Mouse (Mus musculus): ENCODE measurements around the gene Rad51d. TPM values are rescaled to one million over a fixed set of nuclear protein-coding genes. Genes with fewer than 3 reads are reported as not detected.
"Not testable (repeated sequence)": the region's sequence is repeated elsewhere in the genome, so short reads cannot be mapped to it uniquely, and the experiment has no call there.

Rad51d gene
- total RNA-seq (2014; fragmentation: Nextera tagmentation) (11.5 and 24.9 TPM in 2 replicates), total RNA-seq (2017) (15.3 and 18.2 TPM in 2 replicates)

DNA sequence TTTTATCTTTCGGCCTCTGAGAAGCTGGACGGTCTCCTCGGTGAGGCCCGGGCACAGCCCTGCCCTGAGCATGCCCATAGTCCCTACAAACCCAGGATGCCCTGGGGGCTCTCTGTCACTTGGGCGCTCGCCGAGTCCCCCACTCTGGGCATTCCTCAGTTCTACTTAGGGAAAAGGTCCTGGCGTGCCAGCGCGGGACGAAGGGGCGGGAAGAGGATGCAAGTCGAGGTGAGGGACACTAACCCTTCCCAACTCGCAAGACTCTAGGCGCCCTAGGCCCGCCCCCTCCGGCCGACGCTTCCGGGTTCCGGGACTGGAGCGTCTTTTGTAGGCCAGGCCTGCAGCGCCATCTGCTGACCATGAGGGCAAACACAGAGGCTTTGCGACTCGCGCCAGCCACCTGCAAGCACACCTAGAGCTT, at the start of gene Rad51d:
Gene Rad51d, minus strand, starts transcription at position 273 of the 421 bp plus-strand sequence.
- peak; percentile 96 for ATAC-seq (replicated peaks; ENCODE audit: poor library complexity, severe bottlenecking)

GRCm38 (mm10) chr11:82933186-82933585, 42.8 kb upstream of the Rad51d start:
- ATAC-seq (replicated peaks; ENCODE audit: poor library complexity, severe bottlenecking): no peak

DNA sequence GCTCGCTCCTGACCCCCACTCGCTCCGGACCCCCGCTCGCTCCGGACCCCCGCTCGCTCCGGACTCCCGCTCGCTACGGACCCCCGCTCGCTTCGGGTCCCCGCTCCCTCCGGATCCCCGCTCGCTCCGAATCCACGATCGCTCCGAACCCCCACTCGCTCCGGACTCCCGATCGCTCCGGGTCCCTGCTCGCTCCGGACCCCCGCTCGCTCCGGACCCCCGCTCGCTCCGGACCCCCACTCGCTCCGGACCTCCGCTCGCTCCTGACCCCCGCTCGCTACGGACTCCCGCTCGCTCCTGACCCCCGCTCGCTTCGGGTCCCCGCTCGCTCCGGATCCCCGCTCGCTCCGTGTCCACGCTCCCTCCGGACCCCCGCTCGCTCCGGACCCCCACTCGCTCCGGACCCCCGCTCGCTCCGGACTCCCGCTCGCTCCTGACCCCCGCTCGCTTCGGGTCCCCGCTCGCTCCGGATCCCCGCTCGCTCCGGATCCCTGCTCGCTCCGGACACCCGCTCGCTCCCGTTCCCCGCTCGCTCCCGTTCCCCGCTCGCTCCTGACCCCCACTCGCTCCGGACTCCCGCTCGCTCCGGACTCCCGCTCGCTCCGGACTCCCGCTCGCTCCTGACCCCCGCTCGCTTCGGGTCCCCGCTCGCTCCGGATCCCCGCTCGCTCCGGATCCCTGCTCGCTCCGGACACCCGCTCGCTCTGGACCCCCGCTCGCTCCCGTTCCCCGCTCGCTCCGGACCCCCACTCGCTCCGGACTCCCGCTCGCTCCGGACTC, 41.4 kb upstream of the Rad51d start:
- not testable (repeated sequence) for ATAC-seq (replicated peaks; ENCODE audit: poor library complexity, severe bottlenecking)

DNA sequence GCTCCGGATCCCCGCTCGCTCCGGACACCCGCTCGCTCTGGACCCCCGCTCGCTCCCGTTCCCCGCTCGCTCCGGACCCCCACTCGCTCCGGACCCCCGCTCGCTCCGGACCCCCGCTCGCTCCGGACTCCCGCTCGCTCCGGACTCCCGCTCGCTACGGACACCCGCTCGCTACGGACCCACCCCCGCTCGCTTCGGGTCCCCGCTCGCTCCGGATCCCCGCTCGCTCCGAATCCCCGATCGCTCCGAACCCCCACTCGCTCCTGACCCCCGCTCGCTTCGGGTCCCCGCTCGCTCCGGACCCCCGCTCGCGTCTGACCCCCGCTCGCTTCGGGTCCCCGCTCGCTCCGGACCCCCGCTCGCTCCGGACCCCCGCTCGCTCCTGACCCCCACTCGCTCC, 40.7 kb upstream of the Rad51d start:
- ATAC-seq (replicated peaks; ENCODE audit: poor library complexity, severe bottlenecking): not testable (repeated sequence)

DNA sequence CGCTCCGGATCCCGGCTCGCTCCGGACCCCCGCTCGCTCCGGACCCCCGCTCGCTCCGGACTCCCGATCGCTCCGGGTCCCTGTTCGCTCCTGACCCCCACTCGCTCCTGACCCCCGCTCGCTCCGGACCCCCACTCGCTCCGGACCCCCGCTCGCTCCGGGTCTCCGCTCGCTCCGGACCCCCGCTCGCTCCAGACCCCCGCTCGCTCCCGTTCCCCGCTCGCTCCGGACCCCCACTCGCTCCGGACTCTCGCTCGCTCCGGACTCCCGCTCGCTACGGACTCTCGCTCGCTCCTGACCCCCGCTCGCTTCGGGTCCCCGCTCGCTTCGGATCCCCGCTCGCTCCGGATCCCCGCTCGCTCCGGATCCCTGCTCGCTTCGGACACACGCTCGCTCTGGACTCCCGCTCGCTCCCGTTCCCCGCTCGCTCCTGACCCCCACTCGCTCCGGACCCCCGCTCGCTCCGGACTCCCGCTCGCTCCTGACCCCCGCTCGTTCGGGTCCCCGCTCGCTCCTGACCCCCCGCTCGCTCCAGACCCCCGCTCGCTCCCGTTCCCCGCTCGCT, 40.1 kb upstream of the Rad51d start:
- ATAC-seq (replicated peaks; ENCODE audit: poor library complexity, severe bottlenecking): not testable (repeated sequence)

GRCm38 (mm10) chr11:82929633-82929950, 39.2 kb upstream of the Rad51d start:
- peak; percentile 43 for ATAC-seq (replicated peaks; ENCODE audit: poor library complexity, severe bottlenecking)

DNA sequence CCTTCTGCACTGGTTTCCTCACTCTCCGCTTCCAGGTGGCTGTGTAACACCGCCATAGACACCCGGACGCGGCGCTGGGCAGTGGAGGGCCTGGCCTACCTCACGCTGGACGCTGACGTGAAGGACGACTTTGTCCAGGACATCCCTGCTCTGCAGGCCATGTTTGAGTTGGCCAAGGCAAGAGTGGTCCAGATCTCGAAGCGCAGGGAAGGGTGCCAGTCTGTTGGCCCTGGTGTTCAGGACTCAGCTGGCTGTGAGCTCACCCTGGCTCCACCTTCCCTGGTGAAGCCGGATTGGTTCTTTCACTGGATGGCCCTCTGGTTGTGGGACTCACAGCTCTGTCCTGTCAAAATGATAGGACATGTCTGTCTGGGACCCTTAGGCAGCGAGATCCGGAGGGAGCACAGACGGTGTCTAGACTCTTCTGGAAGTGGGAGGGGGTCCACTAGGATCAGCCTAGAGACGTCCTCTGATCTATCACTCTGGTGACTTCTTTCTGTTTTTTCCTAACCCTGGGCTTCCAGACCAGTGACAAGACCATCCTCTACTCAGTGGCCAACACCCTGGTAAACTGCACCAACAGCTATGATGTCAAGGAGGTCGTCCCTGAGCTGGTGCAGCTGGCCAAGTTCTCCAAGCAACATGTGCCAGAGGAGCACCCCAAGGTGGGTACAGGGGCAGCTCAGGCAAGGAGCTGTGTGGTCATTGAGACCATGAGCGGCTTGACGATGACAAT, 38.7 kb upstream of the Rad51d start:
- no peak for ATAC-seq (replicated peaks; ENCODE audit: poor library complexity, severe bottlenecking)

GRCm38 (mm10) chr11:82923910-82924309, 33.5 kb upstream of the Rad51d start:
- not testable (repeated sequence) for ATAC-seq (replicated peaks; ENCODE audit: poor library complexity, severe bottlenecking)

- ATAC-seq (replicated peaks; ENCODE audit: poor library complexity, severe bottlenecking): no peak
Measured at GRCm38 (mm10) chr11:82921691-82922090, 31.3 kb upstream of the Rad51d start.

- peak; percentile 55 for ATAC-seq (replicated peaks; ENCODE audit: poor library complexity, severe bottlenecking)
Measured at GRCm38 (mm10) chr11:82920768-82921167, 30.4 kb upstream of the Rad51d start.

GRCm38 (mm10) chr11:82914711-82915352, 24.4 kb upstream of the Rad51d start:
- peak; percentile 86 for ATAC-seq (replicated peaks; ENCODE audit: poor library complexity, severe bottlenecking)

DNA sequence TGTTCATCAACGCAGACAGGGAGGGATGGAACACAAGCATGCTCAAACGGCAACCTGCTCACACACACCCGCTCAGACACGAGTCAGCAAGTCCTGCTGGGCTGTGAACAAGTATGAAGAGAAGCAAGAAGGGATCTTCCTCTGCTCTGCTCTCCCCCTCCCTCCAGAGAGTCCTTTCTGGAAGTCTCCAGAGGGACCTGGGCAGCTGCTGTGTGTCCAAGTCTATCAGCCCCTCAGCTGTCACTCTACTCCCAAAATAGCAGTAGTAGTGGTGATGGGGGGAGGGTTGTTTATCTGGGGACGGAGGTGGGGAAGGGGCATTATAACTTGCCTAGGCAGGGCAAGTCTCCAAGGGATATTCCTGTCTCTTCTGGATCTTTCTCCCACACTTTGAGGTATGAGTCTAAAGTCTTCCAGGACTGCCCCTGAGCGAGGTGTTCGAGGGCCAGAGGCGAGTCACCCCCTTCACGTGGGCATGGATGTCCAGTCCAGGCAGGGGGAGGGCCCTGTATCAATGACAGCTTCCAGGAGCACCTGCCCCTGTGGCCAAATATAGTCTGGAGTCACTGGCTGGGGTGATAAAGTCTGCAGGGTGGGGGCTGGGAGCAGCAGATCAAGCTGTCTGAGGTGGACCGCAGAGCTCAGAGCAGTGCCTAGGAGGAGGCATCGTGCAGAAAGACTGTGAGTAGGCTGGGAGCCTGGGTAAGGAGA, 20.4 kb upstream of the Rad51d start:
- ATAC-seq (replicated peaks; ENCODE audit: poor library complexity, severe bottlenecking): no peak

- no peak for ATAC-seq (replicated peaks; ENCODE audit: poor library complexity, severe bottlenecking)
Measured at GRCm38 (mm10) chr11:82910250-82910649, 19.8 kb upstream of the Rad51d start, which contains the start of gene Unc45b. Gene Unc45b (plus strand): TSS chr11:82910550.

GRCm38 (mm10) chr11:82908608-82908989, 18.2 kb upstream of the Rad51d start:
- no peak for ATAC-seq (replicated peaks; ENCODE audit: poor library complexity, severe bottlenecking)

DNA sequence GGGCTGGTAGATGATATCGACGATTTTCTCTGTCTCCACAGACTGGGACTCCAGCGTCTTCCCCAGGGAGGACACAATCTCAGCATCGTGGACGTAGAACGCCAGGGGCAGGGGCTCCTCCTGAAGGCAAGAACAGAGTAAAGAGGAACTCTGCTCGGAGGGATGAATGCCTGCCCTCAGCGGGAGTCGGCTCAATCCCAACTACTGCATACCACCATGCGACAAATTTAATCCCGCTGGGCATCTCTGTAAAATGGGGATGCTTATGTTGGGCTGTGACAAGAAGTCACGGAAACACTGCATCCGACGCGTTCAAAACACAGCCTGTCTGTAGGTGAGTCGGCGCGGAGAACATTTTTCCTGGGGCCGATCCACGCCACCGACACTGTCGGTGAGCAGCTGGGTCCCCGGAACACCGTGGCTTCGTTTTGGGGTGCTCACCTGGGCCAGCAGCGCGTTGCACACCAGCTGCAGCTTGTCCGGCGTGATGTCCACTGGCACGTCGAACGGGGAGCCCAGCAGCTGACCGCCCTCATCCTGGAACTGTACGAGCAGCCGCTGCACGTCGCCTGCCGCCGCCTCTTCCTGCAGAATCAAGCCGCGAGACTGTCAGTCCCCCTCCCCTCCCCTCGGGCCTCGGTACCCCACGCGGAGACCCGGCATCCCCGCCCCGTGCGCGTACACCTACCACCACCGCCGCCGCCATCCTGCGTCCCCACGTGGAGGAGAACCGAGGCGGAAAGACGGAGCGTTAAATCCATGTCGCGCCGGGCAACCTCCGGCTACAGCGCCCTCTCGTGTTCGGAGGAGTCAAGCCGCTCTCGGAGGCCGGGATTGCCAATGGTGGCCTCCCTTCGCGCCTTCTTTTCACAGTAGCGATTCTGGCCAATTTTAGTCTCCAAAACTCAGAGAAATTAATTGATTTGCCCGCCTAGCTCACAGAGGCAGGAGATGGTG, 17.5 kb upstream of the Rad51d start, which contains the start of gene Nle1:
Gene Nle1, minus strand, starts transcription at position 761 of the 957 bp plus-strand sequence.
- peak; percentile 96 for ATAC-seq (replicated peaks; ENCODE audit: poor library complexity, severe bottlenecking)

- ATAC-seq (replicated peaks; ENCODE audit: poor library complexity, severe bottlenecking): no peak
Measured at GRCm38 (mm10) chr11:82905816-82906215, 15.4 kb upstream of the Rad51d start.

DNA sequence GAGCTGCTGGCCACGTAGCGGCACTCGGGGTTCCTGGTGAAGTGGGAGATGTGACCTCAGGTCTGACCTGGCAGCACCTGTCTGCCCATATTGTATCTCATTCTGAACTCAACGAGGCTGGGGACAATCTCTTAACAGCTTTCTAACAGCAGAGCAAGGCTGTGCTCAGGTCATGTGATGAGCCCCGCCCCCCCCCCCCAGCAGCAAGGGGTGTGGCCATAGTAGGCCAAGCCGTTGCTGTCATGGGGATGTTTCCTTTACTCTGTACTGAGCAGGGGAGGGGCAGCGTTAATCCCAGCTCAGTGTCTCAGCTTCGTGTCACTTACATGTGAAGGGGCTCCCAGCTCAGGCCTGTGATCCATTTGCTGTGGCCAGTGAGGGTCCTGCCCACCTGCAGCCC, 14.5 kb upstream of the Rad51d start:
- no peak for ATAC-seq (replicated peaks; ENCODE audit: poor library complexity, severe bottlenecking)

DNA sequence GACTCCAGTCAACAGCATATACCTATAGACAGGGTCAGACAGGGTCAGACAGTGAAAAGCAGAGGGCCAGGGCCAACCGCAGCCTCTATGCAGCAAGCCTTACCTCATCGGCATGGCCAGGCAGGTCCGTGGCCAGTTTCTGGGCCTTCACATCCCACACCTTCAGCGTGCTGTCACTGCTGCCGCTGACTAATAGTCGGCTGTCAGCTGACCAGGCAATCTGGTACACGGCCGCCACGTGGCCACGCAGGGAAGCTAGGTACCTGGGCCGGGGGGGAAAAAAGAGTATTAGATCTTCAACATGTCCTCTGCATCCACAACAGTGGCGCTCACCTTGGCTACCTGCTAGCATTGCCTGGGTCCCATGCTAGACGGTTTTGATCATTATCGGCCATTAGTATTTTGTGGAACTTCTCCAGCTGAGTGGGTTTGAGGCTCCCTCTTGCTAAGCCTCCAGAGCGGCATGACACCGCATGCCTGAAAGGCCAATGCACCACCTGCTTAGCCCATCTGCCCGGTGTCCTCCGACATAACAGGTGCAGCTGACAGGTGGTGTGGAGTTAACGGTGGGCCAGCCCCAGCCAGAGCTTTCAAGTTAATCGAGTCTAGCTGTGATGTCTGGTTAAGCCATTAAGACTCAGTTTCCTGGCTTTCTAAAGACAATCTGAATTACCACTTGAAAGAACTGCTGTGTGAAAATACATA, 11.3 kb upstream of the Rad51d start:
- ATAC-seq (replicated peaks; ENCODE audit: poor library complexity, severe bottlenecking): no peak
